Mouse (Mus musculus) CH12.LX (cell line): ENCODE results near the gene Tmem212. TPM values are rescaled to one million over a fixed set of nuclear protein-coding genes. Genes with fewer than 3 reads are reported as not detected.

Source experiments
- DNase-seq: peaks from one replicate; pipeline ENCODE4 v3.0.0-alpha.2; 2013; ENCODE audit errors: extremely low read depth
- H3K27ac ChIP-seq: 2 replicates; pipeline ENCODE4 v1.5.1; 2012; ENCODE audit warnings: low read depth, mild to moderate bottlenecking, control low read depth, moderate library complexity; ENCODE audit not compliant: insufficient read depth
- H3K27me3 ChIP-seq: replicated peaks from 2 replicates; pipeline ENCODE3; 2012; ENCODE audit warnings: inconsistent platforms
- H3K36me3 ChIP-seq, 2 experiments: replicated peaks in 1 of 2; 2 replicates each; pipeline versions ENCODE3 to v1.6.1; 2012; ENCODE audit warnings: inconsistent platforms in 1 of 2, low read length in 1 of 2, mild to moderate bottlenecking in 1 of 2, mixed read lengths in 1 of 2, moderate library complexity in 1 of 2; ENCODE audit not compliant: control insufficient read depth in 1 of 2, insufficient read depth in 1 of 2
- H3K4me1 ChIP-seq, 2 experiments: 2 replicates each; pipeline ENCODE4 v1.6.1; 2012; ENCODE audit warnings: inconsistent platforms in 1 of 2, moderate library complexity in 1 of 2; ENCODE audit not compliant: insufficient read depth in 2 of 2, control insufficient read depth in 1 of 2
- H3K4me2 ChIP-seq: 2 replicates; pipeline ENCODE4 v1.6.1; 2012; ENCODE audit warnings: low read depth, mild to moderate bottlenecking, control low read depth; ENCODE audit not compliant: poor library complexity, insufficient read depth, severe bottlenecking
- H3K4me3 ChIP-seq, 3 experiments: fragments of 150-350 bp in 1 of 3; sonication (generic) in 1 of 3; replicated peaks in 1 of 3; 2 replicates each; pipeline versions ENCODE3 to v1.5.1; 2011 to 2012; ENCODE audit warnings: low read depth in 2 of 3, low read length in 2 of 3, mild to moderate bottlenecking in 2 of 3, moderate library complexity in 2 of 3, control low read depth in 1 of 3, improper control_type of control experiment in 1 of 3, inconsistent platforms in 1 of 3, mixed read lengths in 1 of 3; ENCODE audit not compliant: poor library complexity in 1 of 3
- H3K79me2 ChIP-seq: replicated peaks from 2 replicates; pipeline ENCODE4 v1.6.1; 2012; ENCODE audit warnings: mild to moderate bottlenecking, moderate library complexity; ENCODE audit not compliant: control insufficient read depth, poor library complexity, insufficient read depth, severe bottlenecking; ENCODE audit errors: extremely low read depth
- H3K9ac ChIP-seq: 2 replicates; pipeline ENCODE4 v1.6.1; 2012; ENCODE audit warnings: low read depth, mild to moderate bottlenecking, control low read depth, moderate library complexity; ENCODE audit not compliant: insufficient read depth
- H3K9me3 ChIP-seq: replicated peaks from 2 replicates; pipeline ENCODE3; 2012; ENCODE audit warnings: low read length, inconsistent platforms, mixed read lengths
- BHLHE40 ChIP-seq: IDR thresholded peaks from 2 replicates; pipeline ENCODE4 v1.6.1; 2011; ENCODE audit warnings: mild to moderate bottlenecking, low read depth, low read length, improper control_type of control experiment
- CHD1 ChIP-seq: IDR thresholded peaks from 2 replicates; pipeline ENCODE4 v1.6.1; 2012; ENCODE audit warnings: low read depth, low read length, improper control_type of control experiment, inconsistent platforms
- CHD2 ChIP-seq: IDR thresholded peaks from 2 replicates; pipeline ENCODE4 v1.6.1; 2011; ENCODE audit warnings: low read length, improper control_type of control experiment
- CTCF ChIP-seq, 2 experiments: IDR thresholded peaks in 1 of 2; conservative IDR thresholded peaks in 1 of 2; 2 replicates each; pipeline ENCODE4 v1.5.1; 2011 to 2012; ENCODE audit warnings: low read depth in 2 of 2, low read length in 2 of 2, improper control_type of control experiment in 1 of 2, inconsistent platforms in 1 of 2, mild to moderate bottlenecking in 1 of 2, moderate library complexity in 1 of 2
- E2F4 ChIP-seq: IDR thresholded peaks from 2 replicates; pipeline ENCODE4 v1.6.1; 2011; ENCODE audit warnings: low read depth, low read length, improper control_type of control experiment; ENCODE audit not compliant: insufficient replicate concordance
- ELF1 ChIP-seq: IDR thresholded peaks from 2 replicates; pipeline ENCODE4 v1.6.1; 2014; ENCODE audit warnings: low read depth, mild to moderate bottlenecking, inconsistent platforms, low read length, improper control_type of control experiment
- ETS1 ChIP-seq: conservative IDR thresholded peaks from 2 replicates; pipeline ENCODE4 v1.6.1; 2012; ENCODE audit warnings: low read depth, mild to moderate bottlenecking, inconsistent platforms, low read length, improper control_type of control experiment, moderate library complexity
- GABPA ChIP-seq: IDR thresholded peaks from 2 replicates; pipeline ENCODE4 v1.6.1; 2012; ENCODE audit warnings: low read depth, low read length, improper control_type of control experiment, inconsistent platforms; ENCODE audit not compliant: insufficient replicate concordance
- JUN ChIP-seq: IDR thresholded peaks from 2 replicates; pipeline ENCODE4 v1.6.1; 2011; ENCODE audit warnings: low read depth, mild to moderate bottlenecking, low read length, improper control_type of control experiment, moderate library complexity; ENCODE audit not compliant: insufficient read depth
- MAX ChIP-seq: IDR thresholded peaks from 2 replicates; pipeline ENCODE4 v1.6.1; 2011; ENCODE audit warnings: low read length, improper control_type of control experiment
- MYC ChIP-seq: IDR thresholded peaks from 2 replicates; pipeline ENCODE4 v1.6.1; 2011; ENCODE audit warnings: low read depth, mild to moderate bottlenecking, improper control_type of control experiment, low read length
- NELFE ChIP-seq: IDR thresholded peaks from 2 replicates; pipeline ENCODE4 v1.6.1; 2011; ENCODE audit warnings: low read depth, low read length, improper control_type of control experiment
- NRF1 ChIP-seq: IDR thresholded peaks from 2 replicates; pipeline ENCODE4 v1.6.1; 2014; ENCODE audit warnings: low read depth, mild to moderate bottlenecking, inconsistent platforms, low read length, improper control_type of control experiment, moderate library complexity
- POLR2A ChIP-seq: IDR thresholded peaks from 2 replicates; pipeline ENCODE4 v1.6.1; 2011; ENCODE audit warnings: low read depth, mild to moderate bottlenecking, improper control_type of control experiment, low read length
- POLR2AphosphoS2 ChIP-seq: IDR thresholded peaks from 2 replicates; pipeline ENCODE4 v1.6.1; 2011; ENCODE audit warnings: low read depth, low read length, improper control_type of control experiment
- RCOR1 ChIP-seq: conservative IDR thresholded peaks from 2 replicates; pipeline ENCODE4 v1.6.1; 2012; ENCODE audit warnings: low read depth, mild to moderate bottlenecking, inconsistent platforms, low read length, improper control_type of control experiment
- SIN3A ChIP-seq: IDR thresholded peaks from 2 replicates; pipeline ENCODE4 v1.6.1; 2012; ENCODE audit warnings: low read length, improper control_type of control experiment, inconsistent platforms
- SMC3 ChIP-seq: IDR thresholded peaks from 2 replicates; pipeline ENCODE4 v1.6.1; 2011; ENCODE audit warnings: low read depth, low read length, improper control_type of control experiment
- TCF12 ChIP-seq: IDR thresholded peaks from 2 replicates; pipeline ENCODE4 v1.6.1; 2014; ENCODE audit warnings: low read depth, mild to moderate bottlenecking, inconsistent platforms, low read length, improper control_type of control experiment
- USF1 ChIP-seq: IDR thresholded peaks from 2 replicates; pipeline ENCODE4 v1.6.1; 2014; ENCODE audit warnings: low read depth, mild to moderate bottlenecking, inconsistent platforms, low read length, improper control_type of control experiment
- USF2 ChIP-seq: conservative IDR thresholded peaks from 2 replicates; pipeline ENCODE4 v1.6.1; 2011; ENCODE audit warnings: low read depth, low read length, improper control_type of control experiment
- ZMIZ1 ChIP-seq: IDR thresholded peaks from 2 replicates; pipeline ENCODE4 v1.6.1; 2012; ENCODE audit warnings: low read depth, mild to moderate bottlenecking, inconsistent platforms, low read length, improper control_type of control experiment
- ZNF384 ChIP-seq: IDR thresholded peaks from 2 replicates; pipeline ENCODE4 v1.6.1; 2012; ENCODE audit warnings: low read depth, low read length, improper control_type of control experiment, inconsistent platforms
- dilution Hi-C: fragments of 300-500 bp; cut with MboI; formaldehyde crosslinking; loops from 2 replicates; pipeline ENCODE4 v1.14.3; 2020; ENCODE audit warnings: low sequenced_read_pairs; ENCODE audit not compliant: extremely low pct_unique_long_range_greater_than_20kb, extremely low pct_ligation_motif_present
- in situ Hi-C: fragments of 300-500 bp; cut with MboI; formaldehyde crosslinking; loops from 3 replicates; pipeline ENCODE4 v1.14.3; 2019; ENCODE audit warnings: low sequenced_read_pairs, low pct_ligation_motif_present, low pct_unique_long_range_greater_than_20kb, mixed read lengths
- polyA plus RNA-seq: library from polyadenylated mRNA; unstranded; fragments of >175 nt; gene quantifications from 2 replicates; pipeline ENCODE4 v1.2.1, GENCODE M21; 2012; ENCODE audit warnings: low read depth; ENCODE audit not compliant: insufficient read length
- total RNA-seq, 2 experiments: library from RNA; depleted of rRNA; stranded (reverse); fragments of 300-350 nt in 1 of 2; fragments of >200 nt in 1 of 2; gene quantifications; 2 replicates each; pipeline ENCODE4 v1.2.3; 2012 to 2014

Gene Tmem212
- total and polyA plus RNA-seq, 3 experiments = not detected

DNA sequence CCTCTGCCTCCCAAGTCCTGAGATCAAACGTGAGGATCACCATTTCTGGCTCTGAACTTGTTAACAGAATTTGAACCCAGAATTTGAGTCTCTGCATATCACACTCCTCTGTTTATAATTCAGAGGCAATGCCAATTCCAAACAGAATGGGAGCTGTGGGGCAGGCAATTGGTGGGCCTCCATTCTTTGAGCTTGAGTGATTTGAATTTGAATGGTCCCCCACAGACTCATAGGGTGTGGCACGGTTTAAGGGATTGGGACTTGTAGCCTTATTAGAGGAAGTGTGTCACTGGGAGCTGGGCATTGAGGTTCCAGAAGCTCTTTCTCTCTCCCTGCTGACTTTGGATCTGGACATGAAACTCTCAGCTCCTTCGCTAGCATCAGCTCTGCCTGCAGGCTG is 39.5 kb upstream of the Tmem212 start:
- H3K4me1 ChIP-seq = no peaks in the 10 kb centered on the region
- H3K4me3 ChIP-seq = no peak overlapping the region
- H3K9ac ChIP-seq = no peak overlapping the region
- no peak overlapping the region for H3K27ac ChIP-seq
- TF ChIP-seq POLR2AphosphoS2 = no peak
- no peak for TF ChIP-seq BHLHE40
- no peak for TF ChIP-seq USF2
- TF ChIP-seq JUN = no peak
- no peak for TF ChIP-seq MYC
- TF ChIP-seq E2F4 = no peak
- no peak for TF ChIP-seq NRF1
- TF ChIP-seq ZMIZ1 = no peak
- TF ChIP-seq POLR2A = no peak
- no peak for TF ChIP-seq SMC3
- TF ChIP-seq GABPA = no peak
- no peak for TF ChIP-seq CTCF (conservative IDR thresholded peaks at IDR 0.05 in 1 of 2, IDR thresholded peaks at IDR 0.05 in 1 of 2; ENCODE audit: low read depth in 2 of 2, low read length in 2 of 2)
- TF ChIP-seq TCF12 = no peak
- no peak for TF ChIP-seq MAX
- no peak for TF ChIP-seq USF1
- no peak for TF ChIP-seq RCOR1
- no peak for TF ChIP-seq SIN3A
- no peak for TF ChIP-seq ELF1
- no peak for TF ChIP-seq CHD2
- TF ChIP-seq CHD1 = no peak
- dilution Hi-C loops = no loop called here
- in situ Hi-C loops = no loop called here
- H3K4me2 ChIP-seq = no peak overlapping the region
- H3K9me3 ChIP-seq = peaks cover 55% of the 10 kb centered on the region
- H3K36me3 ChIP-seq = no peaks in the 10 kb centered on the region
- H3K27me3 ChIP-seq = no peaks in the 10 kb centered on the region
- H3K79me2 ChIP-seq = no peaks in the 10 kb centered on the region
- no peak for DNase-seq

DNA sequence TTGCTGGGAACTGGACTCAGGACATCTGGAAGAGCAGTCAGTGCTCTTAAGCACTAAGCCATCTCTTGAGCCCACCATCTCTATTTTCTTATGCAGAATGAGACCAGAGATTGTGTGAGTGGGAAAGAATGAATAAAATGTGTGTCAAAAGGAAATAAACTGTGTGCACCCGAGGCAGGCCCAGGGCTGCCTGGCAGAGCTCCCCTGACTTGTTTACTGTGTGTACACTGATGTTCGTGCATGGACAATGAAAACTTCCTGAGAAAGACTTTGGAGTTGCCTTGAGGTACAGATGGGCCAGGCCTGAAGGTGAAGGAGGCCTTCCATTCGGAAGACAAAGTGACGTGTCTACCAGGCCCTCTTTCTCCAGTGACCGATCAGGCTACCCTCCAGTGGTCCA is 36.2 kb upstream of the Tmem212 start:
- dilution Hi-C loops (no loop called here), in situ Hi-C loops (no loop called here)
- peaks cover 45% of the 10 kb centered on the region for H3K9me3 ChIP-seq
- no peak overlapping the region for H3K4me2 ChIP-seq
- H3K27me3 ChIP-seq = no peaks in the 10 kb centered on the region
- H3K4me1 ChIP-seq = no peaks in the 10 kb centered on the region
- H3K27ac ChIP-seq = no peak overlapping the region
- DNase-seq = no peak
- H3K9ac ChIP-seq = no peak overlapping the region
- H3K79me2 ChIP-seq = no peaks in the 10 kb centered on the region
- TF ChIP-seq JUN = no peak
- TF ChIP-seq USF2 = no peak
- no peak for TF ChIP-seq ZNF384
- no peak for TF ChIP-seq POLR2A
- no peak for TF ChIP-seq ELF1
- TF ChIP-seq ETS1 = no peak
- no peak for TF ChIP-seq NRF1
- no peak for TF ChIP-seq NELFE
- no peaks in the 10 kb centered on the region for H3K36me3 ChIP-seq
- H3K4me3 ChIP-seq = no peak overlapping the region
